Mouse (Mus musculus): ENCODE measurements around the gene Eef1akmt2.

- TF ChIP-seq CTCF (IDR thresholded peaks at IDR 0.05; ENCODE audit: insufficient read depth, low read length) (no peak), POLR2A (IDR thresholded peaks at IDR 0.05; ENCODE audit: borderline replicate concordance, extremely low read depth, low read depth, low read length) (no peak)
Measured at GRCm38 (mm10) chr7:132790447-132791219, 61.8 kb downstream of the Eef1akmt2 start.
